Mouse (Mus musculus) T-cell, adult 66 days (primary cell): ENCODE data around the gene Rnaseh2c. TPM values are rescaled to one million over a fixed set of nuclear protein-coding genes. Genes with fewer than 3 reads are reported as not detected.

Experiments
- total RNA-seq, 2 experiments: library from RNA; stranded (reverse); gene quantifications; 3 replicates in 1 of 2; 4 replicates in 1 of 2; pipeline ENCODE4 v1.2.4; 2023

The Rnaseh2c gene
- total RNA-seq: 100 to 1,000 TPM; 113 TPM

DNA sequence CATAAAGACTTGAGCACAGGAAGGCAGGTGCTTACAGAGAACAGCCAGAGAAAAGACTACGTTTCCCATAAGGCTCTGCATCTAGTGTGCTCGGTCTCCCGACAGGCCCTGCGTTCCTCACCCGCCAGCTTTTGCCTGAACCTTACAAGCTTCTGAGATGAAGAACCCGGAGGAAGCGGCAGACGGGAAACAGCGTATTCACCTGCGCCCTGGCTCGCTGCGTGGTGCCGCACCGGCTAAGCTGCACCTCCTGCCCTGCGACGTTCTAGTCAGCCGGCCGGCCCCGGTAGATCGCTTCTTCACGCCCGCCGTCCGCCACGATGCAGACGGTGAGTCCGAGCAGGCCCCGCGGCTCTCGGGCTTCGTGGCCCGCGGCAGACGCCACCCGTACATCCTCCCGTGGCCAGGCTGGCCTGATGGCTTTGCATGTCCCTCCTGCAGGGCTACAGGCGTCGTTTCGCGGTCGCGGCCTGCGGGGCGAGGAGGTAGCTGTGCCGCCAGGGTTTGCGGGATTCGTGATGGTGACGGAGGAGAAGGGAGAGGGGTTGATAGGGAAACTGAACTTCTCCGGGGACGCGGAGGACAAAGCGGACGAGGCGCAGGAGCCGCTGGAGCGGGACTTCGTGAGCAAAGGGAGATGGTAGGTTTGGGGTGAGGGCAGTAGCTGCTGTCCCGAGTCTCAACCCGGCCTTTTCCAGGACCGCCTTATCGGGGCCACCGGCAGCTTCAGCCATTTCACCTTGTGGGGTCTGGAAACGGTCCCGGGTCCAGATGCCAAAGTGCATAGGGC, at the start of gene Rnaseh2c:
TSS of gene Rnaseh2c (plus strand) at position 122 of the 790 bp plus-strand sequence.

DNA sequence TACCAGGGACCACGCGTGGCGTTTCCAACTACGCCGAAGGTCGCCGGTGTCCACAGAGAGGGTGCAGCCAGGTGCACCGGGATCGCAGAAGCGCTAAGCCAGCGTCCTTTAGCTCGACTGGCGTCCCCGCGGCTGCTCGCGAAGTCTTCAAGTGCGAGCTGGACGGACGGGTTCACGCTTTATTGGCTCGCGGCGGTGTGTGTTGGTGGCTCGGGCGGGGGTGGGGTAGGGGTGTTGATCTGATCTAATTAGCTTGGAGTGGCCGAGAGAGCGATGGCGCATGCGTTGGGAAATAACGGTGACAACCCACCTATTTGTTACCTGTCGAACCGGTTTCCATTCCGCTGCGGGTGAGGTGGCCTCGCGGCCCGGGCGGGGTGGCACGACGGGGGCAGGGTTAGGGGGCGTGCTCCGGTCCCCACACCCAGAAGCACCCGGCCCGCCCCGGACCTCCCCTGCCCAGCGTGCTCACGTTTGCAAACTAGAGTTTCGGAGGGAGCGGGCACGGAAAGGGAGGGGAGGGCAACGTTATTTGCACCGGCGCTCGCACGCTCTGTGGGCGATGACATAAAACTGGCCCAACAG, 41.1 kb upstream of the Rnaseh2c start, which contains the start of gene Ovol1:
TSS of gene Ovol1 (minus strand) at position 190 of the 585 bp plus-strand sequence.

DNA sequence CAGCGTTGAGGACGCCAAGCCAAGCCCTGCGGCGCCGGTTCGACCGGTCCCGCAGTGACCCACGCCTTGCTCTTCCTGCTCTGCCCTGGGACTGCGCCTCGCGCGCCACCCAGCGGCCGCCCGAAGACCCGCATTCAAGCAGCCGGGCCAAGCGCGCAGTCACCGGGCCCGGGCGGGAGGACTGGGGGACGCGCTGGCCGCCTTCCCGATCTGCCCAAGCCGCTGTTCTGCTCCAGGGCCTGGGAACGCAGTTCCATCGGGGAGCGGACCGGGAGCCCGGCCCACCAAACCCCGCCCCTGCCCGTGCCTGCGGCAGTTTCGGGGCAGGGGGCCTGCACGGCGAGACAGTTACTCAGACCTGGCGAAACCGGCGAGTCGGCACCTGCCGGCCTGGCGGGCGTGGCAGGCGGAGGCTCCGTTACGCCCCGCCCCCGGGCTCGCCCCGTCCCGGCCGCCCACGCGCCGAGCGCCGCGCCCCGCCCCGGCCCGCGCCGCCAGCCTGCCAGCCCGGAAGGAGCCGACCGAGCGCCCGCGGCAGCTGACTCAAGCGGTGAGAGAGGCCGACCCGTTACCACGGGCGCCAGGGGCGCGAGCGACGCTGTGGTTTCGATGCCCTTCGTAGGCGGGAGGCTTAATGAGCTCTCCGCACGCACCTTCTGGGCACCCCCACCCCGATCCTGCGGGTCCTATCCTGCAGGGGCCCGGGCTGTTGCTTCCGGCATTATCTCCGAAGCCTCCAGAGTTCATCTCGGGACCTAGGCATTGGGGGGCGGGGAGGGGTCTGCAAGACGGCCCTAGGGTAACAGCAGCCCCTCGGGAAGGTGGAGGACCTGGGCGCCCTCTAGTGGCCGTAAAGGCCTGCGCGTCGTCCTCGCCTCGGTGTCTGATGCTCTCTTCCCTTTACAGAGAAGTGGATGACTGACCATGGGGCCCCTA, 33.9 kb upstream of the Rnaseh2c start, which contains the start of gene Ap5b1:
TSS of gene Ap5b1 (plus strand) at position 492 of the 936 bp plus-strand sequence.

DNA sequence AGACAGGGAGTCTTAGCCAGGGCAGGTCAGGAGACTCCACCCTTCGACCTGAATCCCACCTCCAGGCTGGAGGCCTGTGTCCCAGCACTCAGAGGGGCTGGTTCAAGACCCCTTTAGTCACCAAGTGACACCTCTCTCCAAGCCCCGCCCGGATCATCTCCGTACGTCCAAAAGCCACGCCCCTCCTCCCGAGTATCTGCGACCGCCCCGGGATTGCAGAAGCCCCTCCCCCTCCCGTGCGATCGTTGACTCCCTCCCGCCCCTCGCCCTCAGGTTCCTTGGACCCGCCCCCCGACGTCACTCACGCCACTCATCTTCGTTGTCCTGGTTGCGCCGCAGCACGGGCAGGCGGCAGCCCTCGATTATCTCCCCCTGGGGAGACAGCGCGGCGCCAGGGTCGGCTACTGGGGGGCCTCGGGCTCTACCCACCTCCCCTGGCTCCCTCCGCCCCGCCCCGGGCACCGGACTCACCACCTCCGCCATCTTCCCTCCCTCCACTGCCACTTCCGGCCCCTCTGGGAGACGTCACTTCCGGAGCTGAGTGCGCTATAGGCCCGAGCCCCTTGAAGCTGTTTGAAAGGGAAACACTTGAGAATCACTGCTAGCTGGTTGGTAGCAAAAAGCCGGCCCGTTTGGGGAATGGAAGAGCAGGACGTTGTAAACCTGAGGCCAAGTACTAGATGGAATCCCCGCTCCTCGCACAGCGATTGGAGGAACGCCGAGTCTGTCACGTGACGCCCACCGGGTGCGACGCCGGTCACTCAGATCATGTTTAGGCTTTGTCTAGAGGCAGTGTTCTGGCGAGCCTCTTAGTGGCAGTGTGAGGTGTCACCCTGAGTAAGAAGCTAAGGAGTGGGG, 8.1 kb downstream of the Rnaseh2c start, which contains the start of gene Kat5:
TSS of gene Kat5 (minus strand) at position 691 of the 858 bp plus-strand sequence.

DNA sequence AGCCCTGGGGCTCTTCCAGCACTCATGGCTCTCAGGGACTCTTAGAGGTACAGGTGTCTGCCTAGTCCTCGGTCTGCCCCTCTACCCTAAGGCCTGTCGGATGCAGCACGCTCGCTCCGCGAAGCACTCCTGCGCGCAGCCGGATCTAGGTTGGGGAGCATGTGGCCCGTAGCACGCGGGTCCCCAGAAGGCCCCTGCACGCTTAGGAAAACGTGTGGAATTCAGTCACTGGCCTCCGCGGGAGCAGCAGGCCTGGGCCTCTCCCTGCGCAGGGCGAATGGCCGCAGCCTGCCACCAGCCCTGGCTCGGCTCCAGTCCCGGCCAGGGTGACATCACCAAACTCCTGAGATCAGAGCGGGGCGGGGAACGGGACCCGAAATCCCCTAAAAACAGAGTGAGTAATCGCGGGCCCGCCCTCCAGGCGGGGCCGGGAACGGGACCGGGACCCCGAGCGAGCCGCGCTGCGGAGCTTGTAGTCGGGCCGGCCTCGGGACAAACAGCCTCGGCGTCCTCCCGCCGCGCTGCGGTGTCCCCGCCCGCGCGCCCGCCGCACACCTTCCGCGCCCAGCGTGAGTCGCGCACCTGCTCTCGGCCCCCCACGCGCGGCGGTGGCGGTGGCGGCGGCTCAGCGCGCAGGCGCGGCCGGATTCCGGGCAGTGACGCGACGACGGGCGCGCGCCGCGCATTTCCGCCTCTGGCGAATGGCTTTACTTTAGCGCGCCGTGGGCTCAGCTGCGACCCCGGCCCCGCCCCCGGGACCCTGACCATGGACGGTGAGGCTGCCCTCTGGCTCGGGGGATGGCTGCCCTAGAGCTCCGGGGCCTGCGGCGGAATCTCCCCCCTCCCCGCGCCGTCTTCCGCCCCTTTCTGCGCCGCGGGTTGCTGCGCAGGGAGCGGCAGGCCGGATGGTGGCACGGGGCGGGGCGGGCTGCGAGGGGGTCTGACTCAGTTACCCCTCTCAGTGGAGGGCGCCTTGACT, 35.7 kb downstream of the Rnaseh2c start, which contains the start of gene Rela:
TSS of gene Rela (plus strand) at position 415 of the 979 bp plus-strand sequence.

Other genes with a start within 250 kb of the Rnaseh2c start
- 10 to 100 TPM; 35.1 to 42.2 TPM for gene Eif1ad, start 235.1 kb upstream of the Rnaseh2c start, total RNA-seq
- 100 to 1,000 TPM; 104 to 116 TPM for gene Banf1, start 234.7 kb upstream of the Rnaseh2c start, total RNA-seq
- gene Sart1, start 213.2 kb upstream of the Rnaseh2c start, total RNA-seq: 100 to 1,000 TPM; 183 to 193 TPM
- gene Tsga10ip, start 199.3 kb upstream of the Rnaseh2c start, total RNA-seq: under 1 TPM in 1 of 2 experiments, not detected in 1; 0.98 TPM
- gene Drap1, start 176.9 kb upstream of the Rnaseh2c start, total RNA-seq: 100 to 1,000 TPM; 176 to 179 TPM
- gene AI837181, start 176.7 kb upstream of the Rnaseh2c start, total RNA-seq: 10 to 100 TPM; 66.9 to 71.3 TPM
- gene Fosl1, start 154.3 kb upstream of the Rnaseh2c start, total RNA-seq: not detected
- 1 to 10 TPM; 7.1 TPM for gene Ccdc85b, start 144.0 kb upstream of the Rnaseh2c start, total RNA-seq
- 10 to 100 TPM; 85.7 to 89.0 TPM for gene Fibp, start 141.3 kb upstream of the Rnaseh2c start, total RNA-seq
- 100 to 1,000 TPM; 168 to 233 TPM for gene Ctsw, start 133.4 kb upstream of the Rnaseh2c start, total RNA-seq
- gene Efemp2, start 127.9 kb upstream of the Rnaseh2c start, total RNA-seq: 1 to 10 TPM; 1.6 to 3.4 TPM
- 10 to 100 TPM; 46.1 to 52.7 TPM for gene Mus81, start 113.5 kb upstream of the Rnaseh2c start, total RNA-seq
- gene Cfl1, start 111.4 kb upstream of the Rnaseh2c start, total RNA-seq: 1,000 to 10,000 TPM; 1,462 to 1,487 TPM
- 1 to 10 TPM; 2.1 to 2.6 TPM for gene 1700020D05Rik, start 98.1 kb upstream of the Rnaseh2c start, total RNA-seq
- 10 to 100 TPM in 1 of 2 experiments, 1 to 10 TPM in 1; 9.2 to 10.5 TPM for gene Snx32, start 91.3 kb upstream of the Rnaseh2c start, total RNA-seq
- not detected for gene Ovol1, start 41.2 kb upstream of the Rnaseh2c start, total RNA-seq
- 10 to 100 TPM; 25.5 to 26.2 TPM for gene Ap5b1, start 33.8 kb upstream of the Rnaseh2c start, total RNA-seq
- 100 to 1,000 TPM; 120 to 134 TPM for gene Kat5, start 8.4 kb downstream of the Rnaseh2c start, total RNA-seq
- 100 to 1,000 TPM; 129 to 143 TPM for gene Rela, start 35.6 kb downstream of the Rnaseh2c start, total RNA-seq
- 100 to 1,000 TPM; 205 to 236 TPM for gene Sipa1, start 61.8 kb downstream of the Rnaseh2c start, total RNA-seq
- 10 to 100 TPM; 47.9 to 54.0 TPM for gene Map3k11, start 86.9 kb downstream of the Rnaseh2c start, total RNA-seq
- 100 to 1,000 TPM; 154 to 180 TPM for gene Pcnx3, start 87.0 kb downstream of the Rnaseh2c start, total RNA-seq
- 1 to 10 TPM; 1.1 to 1.3 TPM for gene Kcnk7, start 102.5 kb downstream of the Rnaseh2c start, total RNA-seq
- gene Ehbp1l1, start 124.4 kb downstream of the Rnaseh2c start, total RNA-seq: 10 to 100 TPM; 33.2 to 33.4 TPM
- 10 to 100 TPM; 33.5 to 40.3 TPM for gene Fam89b, start 127.8 kb downstream of the Rnaseh2c start, total RNA-seq
- gene Ltbp3, start 139.0 kb downstream of the Rnaseh2c start, total RNA-seq: not detected
- 10 to 100 TPM; 77.1 to 92.3 TPM for gene Scyl1, start 169.5 kb downstream of the Rnaseh2c start, total RNA-seq